Mouse (Mus musculus): Measurements from ENCODE around the gene Zbed6. TPM values are rescaled to one million over a fixed set of nuclear protein-coding genes. Genes with fewer than 3 reads are reported as not detected.

Zbed6 gene
- polyA plus RNA-seq, 1 experiment = 36.9 TPM

DNA sequence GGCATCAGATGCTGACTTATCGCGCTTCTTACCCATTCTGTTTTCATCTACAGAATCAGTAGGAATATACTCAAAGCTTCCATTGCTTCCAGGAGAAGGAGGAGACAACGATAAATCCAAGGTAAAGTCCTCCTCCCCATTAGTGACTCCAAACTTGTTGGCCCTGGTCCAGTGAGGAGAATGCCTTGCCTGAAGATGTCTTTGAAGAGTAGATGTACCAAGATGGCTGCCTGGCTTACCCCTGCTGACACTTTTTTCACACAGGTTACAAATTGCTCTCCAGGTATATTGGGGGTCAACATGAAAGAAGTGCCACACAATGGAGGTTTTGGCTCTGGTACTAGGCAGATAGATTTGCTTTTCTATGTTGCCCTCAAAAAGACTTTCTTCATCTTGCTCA lies 1.8 kb downstream of the Zbed6 start:
- H3K36me3 ChIP-seq (ENCODE audit: control insufficient read depth, insufficient read depth, low read length, poor library complexity, severe bottlenecking) = peaks cover 46% of the 10 kb centered on the region
- no peak overlapping the region for H3K4me3 ChIP-seq (ENCODE audit: low read depth, low read length)
- H3K27me3 ChIP-seq (ENCODE audit: control insufficient read depth, insufficient read depth, low read length, poor library complexity, severe bottlenecking) = no peaks in the 10 kb centered on the region
- TF ChIP-seq POLR2A (IDR thresholded peaks at IDR 0.05; ENCODE audit: insufficient read depth, low read length) (no peak), CTCF (IDR thresholded peaks at IDR 0.05; ENCODE audit: low read depth, low read length) (no peak), EP300 (IDR thresholded peaks at IDR 0.05; ENCODE audit: insufficient read depth, low read depth, low read length) (no peak)
- peaks cover 10% of the 10 kb centered on the region for H3K4me1 ChIP-seq (ENCODE audit: control insufficient read depth, insufficient read depth, low read length)
- H3K27ac ChIP-seq (ENCODE audit: insufficient read depth, low read length) = no peak overlapping the region
- no peak overlapping the region for H3K9ac ChIP-seq (ENCODE audit: low read depth, poor library complexity, severe bottlenecking)
- H3K9me3 ChIP-seq (replicated peaks; ENCODE audit: control insufficient read depth, insufficient read depth, low read length, poor library complexity, severe bottlenecking) = no peaks in the 10 kb centered on the region

DNA sequence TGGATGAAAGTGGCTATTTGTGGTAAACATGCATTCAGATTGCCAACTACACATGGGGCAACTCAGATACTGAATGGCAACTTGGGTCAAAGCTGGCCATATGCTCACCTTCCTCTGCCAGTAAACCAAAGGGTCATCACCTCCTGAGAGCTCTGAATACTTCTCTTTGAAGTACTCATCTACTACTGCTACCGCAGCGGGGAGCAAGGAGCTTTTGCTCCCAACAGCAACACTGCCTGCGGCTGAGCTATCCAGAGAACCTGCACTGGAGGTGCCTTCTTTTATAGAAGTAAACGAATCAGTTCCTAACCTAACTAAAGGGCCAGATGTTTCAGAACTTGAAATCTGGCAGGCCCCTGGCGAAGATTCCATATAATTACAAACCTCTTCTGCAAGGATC lies 3.9 kb downstream of the Zbed6 start:
- Histone ChIP-seq H3K27me3 (ENCODE audit: control insufficient read depth, insufficient read depth, low read length, poor library complexity, severe bottlenecking) (no peaks in the 10 kb centered on the region), H3K9ac (ENCODE audit: low read depth, poor library complexity, severe bottlenecking) (no peak overlapping the region; the same call in 1 of the 2 replicates), H3K4me1 (ENCODE audit: control insufficient read depth, insufficient read depth, low read length) (peaks cover 7% of the 10 kb centered on the region), H3K27ac (ENCODE audit: insufficient read depth, low read length) (no peak overlapping the region), H3K9me3 (replicated peaks; ENCODE audit: control insufficient read depth, insufficient read depth, low read length, poor library complexity, severe bottlenecking) (no peaks in the 10 kb centered on the region), H3K4me3 (ENCODE audit: low read depth, low read length) (no peak overlapping the region), H3K36me3 (ENCODE audit: control insufficient read depth, insufficient read depth, low read length, poor library complexity, severe bottlenecking) (peaks cover 55% of the 10 kb centered on the region)
- no peak for TF ChIP-seq CTCF (IDR thresholded peaks at IDR 0.05; ENCODE audit: low read depth, low read length)
- no peak for TF ChIP-seq EP300 (IDR thresholded peaks at IDR 0.05; ENCODE audit: insufficient read depth, low read depth, low read length)
- no peak for TF ChIP-seq POLR2A (IDR thresholded peaks at IDR 0.05; ENCODE audit: insufficient read depth, low read length)

GRCm38 (mm10) chr1:133653033-133653432 lies 7.7 kb downstream of the Zbed6 start:
- Histone ChIP-seq H3K4me1 (ENCODE audit: control insufficient read depth, insufficient read depth, low read length) (peaks cover 4% of the 10 kb centered on the region), H3K9me3 (replicated peaks; ENCODE audit: control insufficient read depth, insufficient read depth, low read length, poor library complexity, severe bottlenecking) (no peaks in the 10 kb centered on the region), H3K27ac (ENCODE audit: insufficient read depth, low read length) (no peak overlapping the region), H3K27me3 (ENCODE audit: control insufficient read depth, insufficient read depth, low read length, poor library complexity, severe bottlenecking) (no peaks in the 10 kb centered on the region), H3K4me3 (ENCODE audit: low read depth, low read length) (no peak overlapping the region), H3K36me3 (ENCODE audit: control insufficient read depth, insufficient read depth, low read length, poor library complexity, severe bottlenecking) (peaks cover 59% of the 10 kb centered on the region), H3K9ac (ENCODE audit: low read depth, poor library complexity, severe bottlenecking) (no peak overlapping the region)
- no peak for TF ChIP-seq EP300 (IDR thresholded peaks at IDR 0.05; ENCODE audit: insufficient read depth, low read depth, low read length)
- no peak for TF ChIP-seq CTCF (IDR thresholded peaks at IDR 0.05; ENCODE audit: low read depth, low read length)

DNA sequence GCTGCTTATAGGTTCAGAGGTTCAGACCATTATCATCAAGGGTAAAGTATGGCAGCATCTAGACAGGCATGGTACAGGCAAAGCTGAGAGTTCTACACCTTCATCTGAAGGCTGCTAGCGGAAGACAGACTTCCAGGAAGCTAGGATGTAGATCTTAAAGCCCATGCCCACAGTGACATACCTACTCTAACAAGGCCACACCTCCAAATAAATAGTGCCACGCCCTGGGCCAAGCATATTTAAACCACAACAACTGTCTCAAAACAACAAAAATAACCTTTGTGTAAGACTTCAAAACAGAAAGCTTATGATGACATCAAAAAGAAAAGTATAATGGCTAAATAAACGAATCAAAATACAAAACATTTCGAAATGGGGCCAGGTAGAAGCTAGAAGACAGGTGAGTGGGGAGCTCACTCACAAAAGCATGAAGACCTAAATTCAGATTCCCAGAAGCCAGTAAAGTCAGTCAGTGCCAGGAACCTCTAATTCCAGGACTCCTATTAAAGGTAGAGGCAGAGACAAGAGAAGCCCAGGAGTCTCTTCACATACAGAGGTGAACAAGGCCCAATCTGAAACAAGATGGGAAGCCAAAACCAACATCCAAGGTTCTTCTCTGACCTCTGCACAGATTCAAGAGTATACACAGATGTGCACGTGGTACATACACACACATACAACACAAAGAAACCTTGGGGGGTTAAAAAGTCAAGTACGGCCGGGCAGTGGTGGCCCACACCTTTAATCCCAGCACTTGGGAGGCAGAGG lies 10.2 kb downstream of the Zbed6 start:
- Histone ChIP-seq H3K27me3 (ENCODE audit: control insufficient read depth, insufficient read depth, low read length, poor library complexity, severe bottlenecking) (no peaks in the 10 kb centered on the region), H3K4me1 (ENCODE audit: control insufficient read depth, insufficient read depth, low read length) (peaks cover 4% of the 10 kb centered on the region), H3K27ac (ENCODE audit: insufficient read depth, low read length) (no peak overlapping the region), H3K9me3 (replicated peaks; ENCODE audit: control insufficient read depth, insufficient read depth, low read length, poor library complexity, severe bottlenecking) (no peaks in the 10 kb centered on the region), H3K4me3 (ENCODE audit: low read depth, low read length) (no peak overlapping the region), H3K36me3 (ENCODE audit: control insufficient read depth, insufficient read depth, low read length, poor library complexity, severe bottlenecking) (peaks cover 62% of the 10 kb centered on the region), H3K9ac (ENCODE audit: low read depth, poor library complexity, severe bottlenecking) (no peak overlapping the region)
- TF ChIP-seq CTCF (IDR thresholded peaks at IDR 0.05; ENCODE audit: low read depth, low read length) (no peak), POLR2A (IDR thresholded peaks at IDR 0.05; ENCODE audit: insufficient read depth, low read length) (no peak), EP300 (IDR thresholded peaks at IDR 0.05; ENCODE audit: insufficient read depth, low read depth, low read length) (no peak)

- Histone ChIP-seq H3K4me1 (ENCODE audit: control insufficient read depth, insufficient read depth, low read length) (no peaks in the 10 kb centered on the region), H3K36me3 (ENCODE audit: control insufficient read depth, insufficient read depth, low read length, poor library complexity, severe bottlenecking) (peaks cover 86% of the 10 kb centered on the region), H3K27me3 (ENCODE audit: control insufficient read depth, insufficient read depth, low read length, poor library complexity, severe bottlenecking) (no peaks in the 10 kb centered on the region), H3K27ac (ENCODE audit: insufficient read depth, low read length) (no peak overlapping the region), H3K9me3 (replicated peaks; ENCODE audit: control insufficient read depth, insufficient read depth, low read length, poor library complexity, severe bottlenecking) (no peaks in the 10 kb centered on the region), H3K4me3 (ENCODE audit: low read depth, low read length) (no peak overlapping the region), H3K9ac (ENCODE audit: low read depth, poor library complexity, severe bottlenecking) (no peak overlapping the region)
- no peak for TF ChIP-seq POLR2A (IDR thresholded peaks at IDR 0.05; ENCODE audit: insufficient read depth, low read length)
- no peak for TF ChIP-seq CTCF (IDR thresholded peaks at IDR 0.05; ENCODE audit: low read depth, low read length)
- TF ChIP-seq EP300 (IDR thresholded peaks at IDR 0.05; ENCODE audit: insufficient read depth, low read depth, low read length) = no peak
Observed at GRCm38 (mm10) chr1:133645652-133646051, 15.0 kb downstream of the Zbed6 start.

DNA sequence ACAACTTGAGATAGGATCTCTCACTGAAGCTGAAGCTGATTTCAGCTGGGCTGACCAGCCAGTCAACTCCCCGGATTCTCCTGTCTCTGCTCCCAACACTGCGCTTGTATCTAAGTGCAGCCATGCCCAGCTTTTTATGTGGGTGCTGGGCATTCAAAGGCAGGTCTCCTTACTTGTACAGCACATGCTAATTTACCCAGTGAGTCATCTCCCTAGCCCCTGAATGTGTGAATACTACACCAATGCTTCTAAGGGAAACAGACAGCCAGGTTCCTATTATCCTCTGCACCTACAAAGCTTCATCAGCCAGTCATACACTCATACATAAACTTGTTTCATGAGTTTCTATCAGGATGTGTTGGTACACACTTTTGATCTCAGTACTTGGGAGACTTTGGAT lies 19.5 kb downstream of the Zbed6 start:
- TF ChIP-seq CTCF (IDR thresholded peaks at IDR 0.05; ENCODE audit: low read depth, low read length) (no peak), EP300 (IDR thresholded peaks at IDR 0.05; ENCODE audit: insufficient read depth, low read depth, low read length) (no peak), POLR2A (IDR thresholded peaks at IDR 0.05; ENCODE audit: insufficient read depth, low read length) (no peak)
- Histone ChIP-seq H3K27me3 (ENCODE audit: control insufficient read depth, insufficient read depth, low read length, poor library complexity, severe bottlenecking) (no peaks in the 10 kb centered on the region), H3K4me3 (ENCODE audit: low read depth, low read length) (no peak overlapping the region), H3K9ac (ENCODE audit: low read depth, poor library complexity, severe bottlenecking) (no peak overlapping the region), H3K36me3 (ENCODE audit: control insufficient read depth, insufficient read depth, low read length, poor library complexity, severe bottlenecking) (peaks cover 95% of the 10 kb centered on the region), H3K4me1 (ENCODE audit: control insufficient read depth, insufficient read depth, low read length) (no peaks in the 10 kb centered on the region), H3K9me3 (replicated peaks; ENCODE audit: control insufficient read depth, insufficient read depth, low read length, poor library complexity, severe bottlenecking) (no peaks in the 10 kb centered on the region), H3K27ac (ENCODE audit: insufficient read depth, low read length) (no peak overlapping the region)
